Comparison of ENCODE assay signal across 12 mouse cellular contexts in genomic region chr4:62781309-62781800, GRCm38 (mm10).
DNase-seq lines count a peak whose midpoint lies in the region; ATAC-seq and TF ChIP-seq lines count a peak whose summit lies in the region.
"Had no signal": no experiment of that assay in that cellular context is flagged by ENCODE, and none has a peak within 500 bp of the region (broad histone marks: within the 10 kb centered on the region; RNA-seq: fewer than 3 reads in every experiment).

No protein-coding gene starts in this region.

- no peak overlapping the region for H3K4me3 ChIP-seq in lung, embryonic 14.5 days (ENCODE audit: low read depth, low read length)
- no peak overlapping the region for H3K4me3 ChIP-seq in forebrain, embryonic 12.5 days (replicated peaks)
- H3K4me3 ChIP-seq in hindbrain, postnatal 0 days (ENCODE audit: low read length), result peak overlapping the region; percentile 35; the same call in 1 of the 2 replicates
- peak overlapping the region; percentile 31; the same call in 1 of the 2 replicates for H3K4me3 ChIP-seq in midbrain, postnatal 0 days (ENCODE audit: low read depth, low read length)

- no peaks in the 10 kb centered on the region for H3K9me3 ChIP-seq in lung, embryonic 14.5 days (ENCODE audit: low read depth, low read length)
- H3K9me3 ChIP-seq in forebrain, embryonic 12.5 days, result no peaks in the 10 kb centered on the region
- H3K9me3 ChIP-seq in hindbrain, postnatal 0 days (ENCODE audit: low read length), result no peaks in the 10 kb centered on the region
- no peaks in the 10 kb centered on the region for H3K9me3 ChIP-seq in midbrain, postnatal 0 days (ENCODE audit: low read length)
- H3K9me3 ChIP-seq: stomach, embryonic 15.5 days had no signal

- H3K36me3 ChIP-seq in lung, embryonic 14.5 days (ENCODE audit: insufficient read depth), result no peaks in the 10 kb centered on the region
- H3K36me3 ChIP-seq in forebrain, embryonic 12.5 days (replicated peaks), result no peaks in the 10 kb centered on the region
- H3K36me3 ChIP-seq in hindbrain, postnatal 0 days (ENCODE audit: insufficient read depth, low read length), result no peaks in the 10 kb centered on the region
- H3K36me3 ChIP-seq in midbrain, postnatal 0 days (ENCODE audit: insufficient read depth, low read length), result no peaks in the 10 kb centered on the region
- H3K36me3 ChIP-seq: stomach, embryonic 15.5 days had no signal

- peak; percentile 22; the same call in 1 of the 2 replicates for TF ChIP-seq CTCF in lung, embryonic 14.5 days (IDR thresholded peaks at IDR 0.05; ENCODE audit: low read depth)
- 0 out of 2 replicates have a peak, but pooled peaks have one; percentile 12 for TF ChIP-seq CTCF in hindbrain, postnatal 0 days (IDR thresholded peaks at IDR 0.05; ENCODE audit: low read depth)
- TF ChIP-seq CTCF in midbrain, postnatal 0 days (IDR thresholded peaks at IDR 0.05), result 0 out of 2 replicates have a peak, but pooled peaks have one; percentile 18

- no peak overlapping the region for H3K9ac ChIP-seq in lung, embryonic 14.5 days
- H3K9ac ChIP-seq in forebrain, embryonic 12.5 days, result no peak overlapping the region
- H3K9ac ChIP-seq in hindbrain, postnatal 0 days (replicated peaks; ENCODE audit: low read length), result no peak overlapping the region; the same call in 1 of the 2 replicates
- H3K9ac ChIP-seq in midbrain, postnatal 0 days (replicated peaks; ENCODE audit: low read length, poor library complexity, severe bottlenecking), result peak overlapping the region; percentile 50; the same call in 1 of the 2 replicates
- H3K9ac ChIP-seq: stomach, embryonic 15.5 days had no signal

- no peak overlapping the region for H3K27ac ChIP-seq in lung, embryonic 14.5 days (ENCODE audit: low read depth)
- H3K27ac ChIP-seq in forebrain, embryonic 12.5 days, result no peak overlapping the region
- no peak overlapping the region for H3K27ac ChIP-seq in hindbrain, postnatal 0 days
- H3K27ac ChIP-seq in midbrain, postnatal 0 days (ENCODE audit: low read depth, low read length), result peak overlapping the region; percentile 19; the same call in 1 of the 2 replicates
- H3K27ac ChIP-seq: stomach, embryonic 15.5 days had no signal

- H3K27me3 ChIP-seq in lung, embryonic 14.5 days (ENCODE audit: insufficient read depth, low read length), result 0 out of 2 replicates have a peak, but pooled peaks cover 4% of the 10 kb centered on the region
- peaks cover 12% of the 10 kb centered on the region for H3K27me3 ChIP-seq in forebrain, embryonic 12.5 days
- H3K27me3 ChIP-seq in hindbrain, postnatal 0 days (ENCODE audit: insufficient read depth, low read length), result no peaks in the 10 kb centered on the region
- no peaks in the 10 kb centered on the region for H3K27me3 ChIP-seq in midbrain, postnatal 0 days (ENCODE audit: insufficient read depth, low read length)
- H3K27me3 ChIP-seq: stomach, embryonic 15.5 days had no signal

- no peak for DNase-seq in lung, embryonic 14.5 days
- no peak for DNase-seq in lung, adult 18-20 months
- peak; percentile 18 for DNase-seq in hindbrain, postnatal 0 days (ENCODE audit: low spot score)
- no peak for DNase-seq in midbrain, postnatal 0 days (ENCODE audit: low spot score)
- DNase-seq in layer of hippocampus, postnatal 10 days (ENCODE audit: low spot score in 2 of 2), result no peak
- no peak for DNase-seq in cerebellum, postnatal 4 days (ENCODE audit: low spot score in 2 of 2)
- DNase-seq in gastrocnemius, adult 8-10 months (ENCODE audit: low spot score in 2 of 2), result no peak
- DNase-seq: kidney, adult 2 months; lung, adult 2 months; right cerebral cortex, adult 18-20 months had no signal

- H3K4me1 ChIP-seq in lung, embryonic 14.5 days (ENCODE audit: insufficient read depth), result no peaks in the 10 kb centered on the region
- H3K4me1 ChIP-seq in forebrain, embryonic 12.5 days, result peaks cover 5% of the 10 kb centered on the region
- no peaks in the 10 kb centered on the region for H3K4me1 ChIP-seq in hindbrain, postnatal 0 days (ENCODE audit: insufficient read depth, low read length)
- H3K4me1 ChIP-seq in midbrain, postnatal 0 days (ENCODE audit: insufficient read depth, low read length), result 0 out of 2 replicates have a peak, but pooled peaks cover 4% of the 10 kb centered on the region

- no peak for ATAC-seq in lung, embryonic 14.5 days (ENCODE audit: insufficient read depth)
- ATAC-seq in forebrain, embryonic 12.5 days (ENCODE audit: low FRiP score), result 0 out of 2 replicates have a peak, but pooled peaks have one; percentile 3
- ATAC-seq in hindbrain, postnatal 0 days, result no peak; the same call in 1 of the 2 replicates
- no peak for ATAC-seq in midbrain, postnatal 0 days (ENCODE audit: low FRiP score)

- no peak overlapping the region; the same call in 1 of the 2 replicates for H3K4me2 ChIP-seq in lung, embryonic 14.5 days
- no peak overlapping the region; the same call in 1 of the 2 replicates for H3K4me2 ChIP-seq in forebrain, embryonic 12.5 days
- H3K4me2 ChIP-seq in hindbrain, postnatal 0 days (ENCODE audit: low read depth, low read length), result peak overlapping the region; percentile 62
- peak overlapping the region; percentile 61 for H3K4me2 ChIP-seq in midbrain, postnatal 0 days (ENCODE audit: low read depth, low read length, poor library complexity, severe bottlenecking)

- 26% methylated on average over 8 of the region's 8 CpGs for WGBS in lung, embryonic 14.5 days
- 32% methylated on average over 8 of the region's 8 CpGs for WGBS in forebrain, embryonic 12.5 days
- 23% methylated on average over 8 of the region's 8 CpGs for WGBS in hindbrain, postnatal 0 days
- WGBS in midbrain, postnatal 0 days, result 33% methylated on average over 8 of the region's 8 CpGs

Comparison
In these comparisons a context has a peak if more than half of its experiments do, and no peak if none do; other contexts are left out.
1. H3K4me2 ChIP-seq: peak in hindbrain, postnatal 0 days (single experiment) and midbrain, postnatal 0 days (single experiment); none in lung, embryonic 14.5 days (single experiment) and forebrain, embryonic 12.5 days (single experiment).
2. H3K4me3 ChIP-seq: peak in hindbrain, postnatal 0 days (single experiment) and midbrain, postnatal 0 days (single experiment); none in lung, embryonic 14.5 days (single experiment) and forebrain, embryonic 12.5 days (single experiment).
3. Peak in every context shown above with its lines, with median percentiles within 50 percentile points of each other: CTCF ChIP-seq.